Mouse (Mus musculus) layer of hippocampus, adult 9-11 months (tissue): Measurements from ENCODE around the gene Meis1.

Experiments used
- DNase-seq: peaks from one replicate; pipeline ENCODE4 v3.0.0; 2022

Gene Meis1

GRCm38 (mm10) chr11:18875001-18875902, 143.5 kb downstream of the Meis1 start:
- DNase-seq, result no peak

- no peak for DNase-seq
These were observed 144.3 kb downstream of the Meis1 start for GRCm38 (mm10) chr11:18874278-18875000.

GRCm38 (mm10) chr11:18873451-18874277, 145.1 kb downstream of the Meis1 start:
- DNase-seq, result no peak

GRCm38 (mm10) chr11:18872793-18873192, 146.0 kb downstream of the Meis1 start:
- DNase-seq, result no peak

- no peak for DNase-seq
These were observed 146.6 kb downstream of the Meis1 start for GRCm38 (mm10) chr11:18872118-18872751.

GRCm38 (mm10) chr11:18871170-18872081, 147.4 kb downstream of the Meis1 start:
- no peak for DNase-seq

- no peak for DNase-seq
These were observed 148.5 kb downstream of the Meis1 start for GRCm38 (mm10) chr11:18870121-18870931.

GRCm38 (mm10) chr11:18869429-18869969, 149.3 kb downstream of the Meis1 start:
- DNase-seq, result no peak

- no peak for DNase-seq
These were observed 151.1 kb downstream of the Meis1 start for GRCm38 (mm10) chr11:18867665-18868064.

GRCm38 (mm10) chr11:18866198-18866836, 152.5 kb downstream of the Meis1 start:
- DNase-seq, result no peak

- no peak for DNase-seq
These were observed 168.0 kb downstream of the Meis1 start for GRCm38 (mm10) chr11:18850772-18851171.

GRCm38 (mm10) chr11:18847650-18848049, 171.1 kb downstream of the Meis1 start:
- no peak for DNase-seq

- DNase-seq, result no peak
These were observed 172.3 kb downstream of the Meis1 start for GRCm38 (mm10) chr11:18846472-18846871.

- no peak for DNase-seq
These were observed 172.9 kb downstream of the Meis1 start for GRCm38 (mm10) chr11:18845900-18846299.

GRCm38 (mm10) chr11:18845466-18845865, 173.3 kb downstream of the Meis1 start:
- no peak for DNase-seq

- DNase-seq, result no peak
These were observed 188.7 kb downstream of the Meis1 start for GRCm38 (mm10) chr11:18830087-18830486.
